Mouse (Mus musculus) skeletal muscle tissue, adult 2 months (tissue): ENCODE measurements around the gene Cttn.

Experiments used
- DNase-seq: peaks from one replicate; pipeline ENCODE4 v3.0.0-alpha.2; 2012; ENCODE audit warnings: low read depth, low spot score

Gene Cttn

GRCm38 (mm10) chr7:144391727-144392126, 79.1 kb downstream of the Cttn start:
- DNase-seq: no peak

- DNase-seq: no peak
Measured at GRCm38 (mm10) chr7:144390676-144391075, 80.1 kb downstream of the Cttn start.

GRCm38 (mm10) chr7:144389704-144390103, 81.1 kb downstream of the Cttn start:
- no peak for DNase-seq

GRCm38 (mm10) chr7:144387537-144387936, 83.3 kb downstream of the Cttn start:
- no peak for DNase-seq
